Mouse (Mus musculus): ENCODE results near the gene Syngr1. TPM values are rescaled to one million over a fixed set of nuclear protein-coding genes. Genes with fewer than 3 reads are reported as not detected.

Syngr1 gene
- polyA plus RNA-seq, 1 experiment from 2014 or later: 38.6 TPM

- Histone ChIP-seq H3K36me3 (ENCODE audit: control insufficient read depth, insufficient read depth, low read length) (peaks cover 6% of the 10 kb centered on the region; the same call in 1 of the 2 replicates), H3K9ac (ENCODE audit: low read depth, low read length) (peak overlapping the region; percentile 90), H3K4me2 (peak overlapping the region; percentile 81), H3K9me3 (ENCODE audit: control insufficient read depth, low read length) (no peaks in the 10 kb centered on the region), H3K4me3 (ENCODE audit: low read depth, low read length) (peak overlapping the region; percentile 81), H3K27ac (ENCODE audit: low read depth, low read length) (peak overlapping the region; percentile 99), H3K27me3 (replicated peaks; ENCODE audit: control insufficient read depth, insufficient read depth, low read length) (no peaks in the 10 kb centered on the region), H3K4me1 (replicated peaks; ENCODE audit: control insufficient read depth, insufficient read depth, low read length) (peaks cover 55% of the 10 kb centered on the region)
- ATAC-seq (replicated peaks; ENCODE audit: low FRiP score): no peak
- 6% methylated on average over 14 of the region's 14 CpGs for WGBS
- DNase-seq (ENCODE audit: low spot score): no peak
These were observed 42.7 kb downstream of the Syngr1 start for GRCm38 (mm10) chr15:80133682-80134449.

DNA sequence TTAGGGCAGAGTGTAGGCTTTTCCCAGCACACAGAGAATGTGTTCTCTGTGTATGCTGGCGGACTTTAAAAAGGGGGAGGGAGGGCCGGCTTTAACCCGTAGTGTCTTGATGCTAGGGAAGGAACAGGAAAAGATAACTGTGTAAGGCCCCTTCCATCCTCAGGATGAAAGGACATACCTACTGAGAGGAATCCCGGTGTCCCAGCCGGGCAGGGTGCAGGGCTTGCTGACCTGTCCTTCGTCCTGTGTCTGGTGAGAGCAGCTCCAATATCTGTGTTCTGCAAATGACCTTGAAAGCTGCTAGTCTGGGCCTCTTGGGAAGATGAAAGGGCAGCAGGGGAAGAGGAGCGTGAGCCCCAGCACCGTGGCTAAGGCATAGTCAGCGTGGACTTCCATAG lies 43.3 kb downstream of the Syngr1 start:
- no peaks in the 10 kb centered on the region for H3K9me3 ChIP-seq (ENCODE audit: control insufficient read depth, low read length)
- WGBS: 43% methylated on average over 9 of the region's 9 CpGs
- ATAC-seq (replicated peaks; ENCODE audit: low FRiP score): no peak

GRCm38 (mm10) chr15:80135499-80135898 lies 44.4 kb downstream of the Syngr1 start:
- no peaks in the 10 kb centered on the region for H3K9me3 ChIP-seq (ENCODE audit: control insufficient read depth, low read length)
- H3K4me2 ChIP-seq: peak overlapping the region; percentile 81
- ATAC-seq (replicated peaks; ENCODE audit: low FRiP score) (no peak), DNase-seq (ENCODE audit: low spot score) (no peak)
- 90% methylated on average over 2 of the region's 2 CpGs for WGBS
- peaks cover 43% of the 10 kb centered on the region for H3K4me1 ChIP-seq (replicated peaks; ENCODE audit: control insufficient read depth, insufficient read depth, low read length)
- H3K9ac ChIP-seq (ENCODE audit: low read depth, low read length): no peak overlapping the region
- no peaks in the 10 kb centered on the region for H3K27me3 ChIP-seq (replicated peaks; ENCODE audit: control insufficient read depth, insufficient read depth, low read length)
- H3K27ac ChIP-seq (ENCODE audit: low read depth, low read length): 0 out of 2 replicates have a peak overlapping the region, but pooled peaks have one; percentile 16
- H3K4me3 ChIP-seq (ENCODE audit: low read depth, low read length): no peak overlapping the region; the same call in 1 of the 2 replicates
- peaks cover 12% of the 10 kb centered on the region; the same call in 1 of the 2 replicates for H3K36me3 ChIP-seq (ENCODE audit: control insufficient read depth, insufficient read depth, low read length)

More for the DNA sequence above, 43.3 kb downstream of the Syngr1 start:
- no peaks in the 10 kb centered on the region for H3K27me3 ChIP-seq (replicated peaks; ENCODE audit: control insufficient read depth, insufficient read depth, low read length)
- peak overlapping the region; percentile 81 for H3K4me3 ChIP-seq (ENCODE audit: low read depth, low read length)
- H3K27ac ChIP-seq (ENCODE audit: low read depth, low read length): peak overlapping the region; percentile 99
- peaks cover 52% of the 10 kb centered on the region for H3K4me1 ChIP-seq (replicated peaks; ENCODE audit: control insufficient read depth, insufficient read depth, low read length)
- DNase-seq (ENCODE audit: low spot score): no peak
- peaks cover 6% of the 10 kb centered on the region; the same call in 1 of the 2 replicates for H3K36me3 ChIP-seq (ENCODE audit: control insufficient read depth, insufficient read depth, low read length)
- peak overlapping the region; percentile 81 for H3K4me2 ChIP-seq
- peak overlapping the region; percentile 90 for H3K9ac ChIP-seq (ENCODE audit: low read depth, low read length)

DNA sequence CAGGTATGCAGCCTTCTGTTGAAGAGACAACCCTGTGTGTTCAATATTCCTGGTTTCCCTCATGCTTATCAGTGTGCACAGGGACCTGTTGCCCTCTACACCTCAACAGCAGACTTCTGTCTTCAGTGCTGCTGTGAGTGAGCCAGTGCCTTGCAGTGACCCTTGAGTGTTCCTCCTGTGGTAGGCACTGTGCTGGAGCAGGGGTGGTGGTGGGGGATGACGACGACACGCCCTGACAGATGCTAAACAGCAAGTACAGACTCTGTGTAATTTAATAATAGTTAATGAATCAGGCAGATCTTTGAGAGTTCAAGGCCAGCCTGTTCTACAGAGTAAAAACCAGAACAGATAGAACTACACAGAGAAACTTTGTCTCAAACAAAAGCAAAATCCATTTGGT lies 45.5 kb downstream of the Syngr1 start:
- H3K9me3 ChIP-seq (ENCODE audit: control insufficient read depth, low read length): no peaks in the 10 kb centered on the region
- H3K4me2 ChIP-seq: no peak overlapping the region
- peaks cover 23% of the 10 kb centered on the region; the same call in 1 of the 2 replicates for H3K36me3 ChIP-seq (ENCODE audit: control insufficient read depth, insufficient read depth, low read length)
- WGBS: 84% methylated on average over 3 of the region's 3 CpGs
- no peak for DNase-seq (ENCODE audit: low spot score)
- ATAC-seq (replicated peaks; ENCODE audit: low FRiP score): no peak
- H3K9ac ChIP-seq (ENCODE audit: low read depth, low read length): no peak overlapping the region
- H3K4me3 ChIP-seq (ENCODE audit: low read depth, low read length): no peak overlapping the region
- H3K27ac ChIP-seq (ENCODE audit: low read depth, low read length): no peak overlapping the region
- peaks cover 32% of the 10 kb centered on the region for H3K4me1 ChIP-seq (replicated peaks; ENCODE audit: control insufficient read depth, insufficient read depth, low read length)
- H3K27me3 ChIP-seq (replicated peaks; ENCODE audit: control insufficient read depth, insufficient read depth, low read length): no peaks in the 10 kb centered on the region

GRCm38 (mm10) chr15:80137945-80138791 lies 47.0 kb downstream of the Syngr1 start:
- WGBS: 81% methylated on average over 17 of the region's 17 CpGs
- Histone ChIP-seq H3K9ac (ENCODE audit: low read depth, low read length) (0 out of 2 replicates have a peak overlapping the region, but pooled peaks have one; percentile 22), H3K4me1 (replicated peaks; ENCODE audit: control insufficient read depth, insufficient read depth, low read length) (peaks cover 32% of the 10 kb centered on the region), H3K9me3 (ENCODE audit: control insufficient read depth, low read length) (no peaks in the 10 kb centered on the region), H3K27ac (ENCODE audit: low read depth, low read length) (no peak overlapping the region), H3K27me3 (replicated peaks; ENCODE audit: control insufficient read depth, insufficient read depth, low read length) (no peaks in the 10 kb centered on the region), H3K4me2 (no peak overlapping the region), H3K4me3 (ENCODE audit: low read depth, low read length) (no peak overlapping the region), H3K36me3 (ENCODE audit: control insufficient read depth, insufficient read depth, low read length) (peaks cover 29% of the 10 kb centered on the region)
- no peak for ATAC-seq (replicated peaks; ENCODE audit: low FRiP score)
- no peak for DNase-seq (ENCODE audit: low spot score)

DNA sequence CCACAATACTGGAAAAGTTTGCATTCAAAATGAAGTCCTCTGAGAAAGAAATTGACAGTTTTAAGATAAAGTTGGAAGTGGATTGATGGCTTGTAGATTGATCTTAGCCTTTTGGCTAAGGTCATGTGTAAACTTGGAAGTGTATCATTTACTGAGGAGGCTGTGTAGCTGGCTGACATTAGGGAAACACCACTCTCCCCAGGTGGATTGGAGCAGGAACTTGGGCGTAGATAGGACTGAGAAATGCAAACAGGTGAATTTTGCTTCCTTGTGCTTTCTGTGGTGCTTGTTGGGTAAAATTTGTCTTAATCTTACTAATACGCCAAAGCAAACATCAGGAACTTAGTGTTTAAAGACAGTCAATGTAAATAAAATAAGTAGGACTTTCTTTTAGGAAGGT lies 49.2 kb downstream of the Syngr1 start:
- DNase-seq (ENCODE audit: low spot score) (no peak), ATAC-seq (replicated peaks; ENCODE audit: low FRiP score) (no peak)
- Histone ChIP-seq H3K9ac (ENCODE audit: low read depth, low read length) (no peak overlapping the region), H3K36me3 (ENCODE audit: control insufficient read depth, insufficient read depth, low read length) (peaks cover 38% of the 10 kb centered on the region), H3K27ac (ENCODE audit: low read depth, low read length) (no peak overlapping the region), H3K9me3 (ENCODE audit: control insufficient read depth, low read length) (no peaks in the 10 kb centered on the region), H3K27me3 (replicated peaks; ENCODE audit: control insufficient read depth, insufficient read depth, low read length) (no peaks in the 10 kb centered on the region), H3K4me1 (replicated peaks; ENCODE audit: control insufficient read depth, insufficient read depth, low read length) (peaks cover 18% of the 10 kb centered on the region), H3K4me2 (no peak overlapping the region), H3K4me3 (ENCODE audit: low read depth, low read length) (no peak overlapping the region)
- 96% methylated on average over 2 of the region's 2 CpGs for WGBS

- peaks cover 38% of the 10 kb centered on the region for H3K36me3 ChIP-seq (ENCODE audit: control insufficient read depth, insufficient read depth, low read length)
- WGBS: 95% methylated on average over 3 of the region's 3 CpGs
These were observed 49.7 kb downstream of the Syngr1 start for GRCm38 (mm10) chr15:80140878-80141277.

DNA sequence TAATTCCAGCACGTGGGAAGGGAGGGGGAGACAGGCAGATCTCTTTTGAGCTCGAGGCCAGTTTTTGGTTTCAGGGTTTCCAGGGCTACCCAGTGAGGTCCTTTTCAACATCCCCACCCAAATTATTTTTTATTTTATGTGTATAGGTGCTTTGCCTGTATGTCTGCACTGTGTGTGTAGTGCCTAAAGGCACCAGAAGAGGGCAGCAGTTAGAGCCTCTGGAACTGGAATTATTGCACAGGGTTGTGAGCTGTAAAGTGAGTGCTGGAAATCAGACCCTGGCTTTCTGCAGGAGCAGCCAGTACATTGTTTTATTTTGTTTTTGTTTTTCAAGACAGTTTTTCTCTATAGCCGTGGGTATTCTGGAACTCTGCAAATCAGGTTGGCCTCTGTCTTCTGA lies 51.0 kb downstream of the Syngr1 start:
- WGBS: 93% methylated on average over 3 of the region's 3 CpGs
- peaks cover 31% of the 10 kb centered on the region for H3K36me3 ChIP-seq (ENCODE audit: control insufficient read depth, insufficient read depth, low read length)

More at GRCm38 (mm10) chr15:80140878-80141277, 49.7 kb downstream of the Syngr1 start:
- H3K9me3 ChIP-seq (ENCODE audit: control insufficient read depth, low read length): no peaks in the 10 kb centered on the region
- H3K4me1 ChIP-seq (replicated peaks; ENCODE audit: control insufficient read depth, insufficient read depth, low read length): peaks cover 15% of the 10 kb centered on the region
- H3K4me3 ChIP-seq (ENCODE audit: low read depth, low read length): no peak overlapping the region
- H3K9ac ChIP-seq (ENCODE audit: low read depth, low read length): no peak overlapping the region
- no peaks in the 10 kb centered on the region for H3K27me3 ChIP-seq (replicated peaks; ENCODE audit: control insufficient read depth, insufficient read depth, low read length)
- DNase-seq (ENCODE audit: low spot score): no peak
- no peak overlapping the region for H3K4me2 ChIP-seq
- H3K27ac ChIP-seq (ENCODE audit: low read depth, low read length): no peak overlapping the region
- no peak for ATAC-seq (replicated peaks; ENCODE audit: low FRiP score)

More for the DNA sequence above, 51.0 kb downstream of the Syngr1 start:
- H3K4me2 ChIP-seq: no peak overlapping the region
- H3K9me3 ChIP-seq (ENCODE audit: control insufficient read depth, low read length): no peaks in the 10 kb centered on the region
- H3K27ac ChIP-seq (ENCODE audit: low read depth, low read length): no peak overlapping the region
- peaks cover 24% of the 10 kb centered on the region for H3K4me1 ChIP-seq (replicated peaks; ENCODE audit: control insufficient read depth, insufficient read depth, low read length)
- no peaks in the 10 kb centered on the region for H3K27me3 ChIP-seq (replicated peaks; ENCODE audit: control insufficient read depth, insufficient read depth, low read length)
- no peak overlapping the region for H3K4me3 ChIP-seq (ENCODE audit: low read depth, low read length)
- DNase-seq (ENCODE audit: low spot score) (no peak), ATAC-seq (replicated peaks; ENCODE audit: low FRiP score) (no peak)
- no peak overlapping the region for H3K9ac ChIP-seq (ENCODE audit: low read depth, low read length)
